Mouse (Mus musculus): ENCODE results near the gene Ak4. TPM values are rescaled to one million over a fixed set of nuclear protein-coding genes. Genes with fewer than 3 reads are reported as not detected.
A peak's percentile ranks its signal among the peaks of the same experiment; 100 is the strongest.

The Ak4 gene
- polyA plus RNA-seq, 1 experiment from 2014 or later = 21.1 TPM

DNA sequence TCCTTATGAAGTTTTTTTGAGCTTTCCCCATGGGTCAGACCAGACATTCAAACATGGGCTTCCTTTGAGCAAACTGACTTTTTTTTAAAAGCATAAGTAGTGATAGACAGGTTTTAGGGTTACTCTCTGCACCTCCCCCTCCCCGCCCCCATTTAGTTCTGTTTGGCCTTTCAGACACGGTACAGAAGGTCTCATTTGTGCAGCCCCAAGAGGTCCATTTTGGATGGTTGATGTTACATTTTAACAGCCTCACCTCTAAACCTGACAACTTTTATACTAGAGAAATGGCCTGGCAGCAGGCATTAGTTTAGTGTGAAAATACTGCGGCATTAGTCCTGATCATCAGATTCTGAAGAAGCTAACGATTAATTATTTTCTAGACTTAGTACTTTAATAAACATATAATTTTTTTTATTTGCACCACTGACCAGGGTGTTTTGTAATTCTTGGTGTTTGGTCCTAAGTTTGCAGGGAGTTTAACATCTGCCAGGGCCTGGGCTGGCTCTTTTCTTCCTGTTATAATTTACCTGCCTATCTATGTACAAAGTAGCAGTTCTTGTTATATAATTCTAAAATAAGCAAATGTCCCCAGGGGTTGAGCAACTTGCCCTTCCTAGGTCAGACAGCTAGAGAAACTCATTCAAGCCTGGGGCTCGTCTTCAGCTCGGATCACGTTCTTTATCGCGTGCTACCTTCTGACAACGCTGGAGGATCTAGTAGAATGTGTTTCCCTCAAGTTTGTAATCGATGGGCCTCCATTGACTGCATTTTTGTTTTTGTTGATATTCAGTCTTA lies 9.0 kb downstream of the Ak4 start:
- 82% methylated on average over 11 of the region's 11 CpGs for WGBS
- H3K4me1 ChIP-seq (replicated peaks; ENCODE audit: control insufficient read depth, insufficient read depth, low read length) = peaks cover 12% of the 10 kb centered on the region; the same call in 1 of the 2 replicates
- ATAC-seq (ENCODE audit: low read depth) = no peak
- H3K4me3 ChIP-seq (ENCODE audit: low read length) = no peak overlapping the region
- no peaks in the 10 kb centered on the region for H3K36me3 ChIP-seq (ENCODE audit: control insufficient read depth, insufficient read depth, low read length)
- no peaks in the 10 kb centered on the region for H3K27me3 ChIP-seq (ENCODE audit: control insufficient read depth, insufficient read depth, low read depth, low read length)
- H3K9ac ChIP-seq (ENCODE audit: low read length) = no peak overlapping the region
- no peak overlapping the region for H3K27ac ChIP-seq (ENCODE audit: low read length)
- no peak overlapping the region for H3K4me2 ChIP-seq (ENCODE audit: low read depth, low read length)
- H3K9me3 ChIP-seq (ENCODE audit: control insufficient read depth, low read length) = no peaks in the 10 kb centered on the region

DNA sequence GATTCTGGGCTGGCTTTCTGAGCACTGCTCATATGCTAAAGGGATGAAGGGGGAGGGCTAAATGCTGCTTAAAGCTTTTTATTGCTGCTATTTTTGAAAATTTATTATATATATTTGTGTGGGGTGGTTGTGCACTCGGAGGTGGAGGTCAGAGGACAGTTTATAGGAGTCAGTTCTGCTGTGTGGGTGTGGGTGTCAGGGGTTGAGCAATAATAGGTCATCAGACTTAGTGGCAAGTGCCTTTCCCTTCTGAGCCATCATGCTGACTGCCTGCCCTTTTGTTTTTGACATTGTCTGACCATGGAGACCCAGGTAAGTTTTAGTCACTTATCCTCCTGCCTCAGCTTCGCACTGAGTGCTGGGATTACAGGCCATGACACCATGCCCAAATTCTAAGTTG lies 10.0 kb downstream of the Ak4 start:
- 70% methylated on average over 2 of the region's 2 CpGs for WGBS
- H3K9me3 ChIP-seq (ENCODE audit: control insufficient read depth, low read length) = no peaks in the 10 kb centered on the region
- H3K36me3 ChIP-seq (ENCODE audit: control insufficient read depth, insufficient read depth, low read length) = no peaks in the 10 kb centered on the region

DNA sequence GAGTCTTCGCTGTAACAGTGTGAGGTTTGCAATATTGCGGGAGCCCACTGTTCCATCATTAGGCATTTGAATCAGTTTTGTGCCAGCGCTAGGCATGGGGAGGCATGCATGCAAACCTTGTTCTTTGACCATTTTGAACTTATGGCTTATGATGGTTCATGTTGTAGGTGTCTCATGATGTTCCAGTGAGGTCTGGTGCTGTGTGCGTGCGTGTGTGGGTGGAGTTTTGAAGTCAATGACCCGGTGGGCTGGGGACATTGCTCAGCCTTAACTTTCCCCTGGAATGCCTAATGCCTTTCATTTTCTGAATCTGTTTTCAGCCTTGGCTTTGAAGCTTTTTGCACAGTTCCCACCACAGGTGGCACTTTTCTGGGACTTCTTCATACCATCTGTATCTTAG lies 10.9 kb downstream of the Ak4 start:
- ATAC-seq (ENCODE audit: low read depth) = no peak
- Histone ChIP-seq H3K36me3 (ENCODE audit: control insufficient read depth, insufficient read depth, low read length) (no peaks in the 10 kb centered on the region), H3K27ac (ENCODE audit: low read length) (no peak overlapping the region), H3K4me1 (replicated peaks; ENCODE audit: control insufficient read depth, insufficient read depth, low read length) (peaks cover 6% of the 10 kb centered on the region; the same call in 1 of the 2 replicates), H3K9me3 (ENCODE audit: control insufficient read depth, low read length) (no peaks in the 10 kb centered on the region), H3K4me3 (ENCODE audit: low read length) (no peak overlapping the region), H3K4me2 (ENCODE audit: low read depth, low read length) (no peak overlapping the region), H3K9ac (ENCODE audit: low read length) (no peak overlapping the region), H3K27me3 (ENCODE audit: control insufficient read depth, insufficient read depth, low read depth, low read length) (no peaks in the 10 kb centered on the region)
- WGBS = 95% methylated on average over 6 of the region's 6 CpGs

More for the DNA sequence above, 10.0 kb downstream of the Ak4 start:
- H3K27ac ChIP-seq (ENCODE audit: low read length) = no peak overlapping the region
- no peak overlapping the region for H3K4me2 ChIP-seq (ENCODE audit: low read depth, low read length)
- no peak overlapping the region for H3K9ac ChIP-seq (ENCODE audit: low read length)
- H3K27me3 ChIP-seq (ENCODE audit: control insufficient read depth, insufficient read depth, low read depth, low read length) = no peaks in the 10 kb centered on the region
- H3K4me3 ChIP-seq (ENCODE audit: low read length) = no peak overlapping the region
- ATAC-seq (ENCODE audit: low read depth) = no peak
- H3K4me1 ChIP-seq (replicated peaks; ENCODE audit: control insufficient read depth, insufficient read depth, low read length) = peaks cover 11% of the 10 kb centered on the region; the same call in 1 of the 2 replicates

DNA sequence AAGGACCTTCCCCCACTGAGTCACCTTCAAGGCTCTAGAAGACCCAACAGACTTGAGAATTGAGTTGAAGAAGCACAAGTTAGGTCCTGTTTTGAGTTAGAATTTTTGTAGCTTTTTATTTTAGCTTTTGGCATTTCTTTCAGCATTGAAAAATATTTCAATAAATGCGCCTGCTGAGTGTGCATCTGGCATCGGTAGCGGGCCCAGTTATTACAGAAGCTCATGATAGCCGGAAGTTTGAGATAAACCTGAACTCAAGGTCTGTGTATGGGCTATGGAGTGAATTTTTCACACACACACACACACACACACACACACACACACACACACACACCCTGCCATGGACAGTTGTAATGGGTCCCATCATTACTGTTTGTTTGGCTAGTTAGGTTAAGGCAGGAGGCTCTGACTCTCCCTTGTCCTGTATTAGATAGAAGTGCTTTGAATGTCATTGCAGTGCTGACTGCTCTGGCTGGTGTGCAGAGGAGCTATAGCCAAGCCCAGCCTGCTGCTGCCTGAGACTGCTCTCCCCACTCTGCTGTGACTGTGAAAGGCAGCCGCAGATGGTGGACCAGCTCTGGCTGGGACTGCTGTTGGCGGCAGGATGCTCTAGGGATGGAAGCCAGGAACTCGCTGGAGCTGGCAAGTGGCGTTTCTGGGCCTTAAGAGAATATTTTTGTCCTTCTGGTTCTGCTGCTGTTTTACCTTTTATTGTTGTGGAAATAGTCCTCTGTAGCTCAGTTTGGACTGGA lies 17.9 kb downstream of the Ak4 start:
- no peak overlapping the region for H3K4me2 ChIP-seq (ENCODE audit: low read depth, low read length)
- WGBS = 68% methylated on average over 8 of the region's 8 CpGs
- no peak overlapping the region for H3K4me3 ChIP-seq (ENCODE audit: low read length)
- H3K4me1 ChIP-seq (replicated peaks; ENCODE audit: control insufficient read depth, insufficient read depth, low read length) = peaks cover 25% of the 10 kb centered on the region
- H3K27me3 ChIP-seq (ENCODE audit: control insufficient read depth, insufficient read depth, low read depth, low read length) = no peaks in the 10 kb centered on the region
- no peak overlapping the region for H3K27ac ChIP-seq (ENCODE audit: low read length)
- ATAC-seq (ENCODE audit: low read depth) = no peak
- H3K9me3 ChIP-seq (ENCODE audit: control insufficient read depth, low read length) = no peaks in the 10 kb centered on the region
- H3K36me3 ChIP-seq (ENCODE audit: control insufficient read depth, insufficient read depth, low read length) = no peaks in the 10 kb centered on the region
- H3K9ac ChIP-seq (ENCODE audit: low read length) = no peak overlapping the region

DNA sequence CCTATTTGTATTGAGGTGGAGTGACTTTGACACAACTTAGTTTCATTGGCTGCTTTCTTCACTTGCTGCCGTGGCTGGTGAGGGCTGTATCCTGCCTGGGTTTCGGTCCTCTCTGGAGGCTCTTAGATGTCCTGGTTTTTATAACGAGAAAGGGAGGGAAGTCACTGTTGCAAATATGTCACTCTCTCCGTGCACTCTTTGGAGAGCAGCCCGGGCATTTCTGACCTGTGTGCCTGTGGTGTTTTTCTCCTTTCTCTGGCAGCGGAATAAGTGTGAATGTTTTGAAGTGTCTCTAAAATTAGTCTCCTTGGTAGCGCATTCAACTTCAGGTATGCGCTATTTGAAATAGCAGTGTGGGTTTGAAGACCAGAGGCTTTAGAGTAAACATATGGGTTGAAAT lies 19.2 kb downstream of the Ak4 start:
- no peak for ATAC-seq (ENCODE audit: low read depth)
- Histone ChIP-seq H3K4me1 (replicated peaks; ENCODE audit: control insufficient read depth, insufficient read depth, low read length) (peaks cover 29% of the 10 kb centered on the region), H3K36me3 (ENCODE audit: control insufficient read depth, insufficient read depth, low read length) (no peaks in the 10 kb centered on the region), H3K4me3 (ENCODE audit: low read length) (no peak overlapping the region), H3K27me3 (ENCODE audit: control insufficient read depth, insufficient read depth, low read depth, low read length) (no peaks in the 10 kb centered on the region), H3K27ac (ENCODE audit: low read length) (peak overlapping the region; percentile 18; the same call in 1 of the 2 replicates), H3K9me3 (ENCODE audit: control insufficient read depth, low read length) (no peaks in the 10 kb centered on the region), H3K9ac (ENCODE audit: low read length) (no peak overlapping the region), H3K4me2 (ENCODE audit: low read depth, low read length) (no peak overlapping the region)
- WGBS = 34% methylated on average over 8 of the region's 8 CpGs

DNA sequence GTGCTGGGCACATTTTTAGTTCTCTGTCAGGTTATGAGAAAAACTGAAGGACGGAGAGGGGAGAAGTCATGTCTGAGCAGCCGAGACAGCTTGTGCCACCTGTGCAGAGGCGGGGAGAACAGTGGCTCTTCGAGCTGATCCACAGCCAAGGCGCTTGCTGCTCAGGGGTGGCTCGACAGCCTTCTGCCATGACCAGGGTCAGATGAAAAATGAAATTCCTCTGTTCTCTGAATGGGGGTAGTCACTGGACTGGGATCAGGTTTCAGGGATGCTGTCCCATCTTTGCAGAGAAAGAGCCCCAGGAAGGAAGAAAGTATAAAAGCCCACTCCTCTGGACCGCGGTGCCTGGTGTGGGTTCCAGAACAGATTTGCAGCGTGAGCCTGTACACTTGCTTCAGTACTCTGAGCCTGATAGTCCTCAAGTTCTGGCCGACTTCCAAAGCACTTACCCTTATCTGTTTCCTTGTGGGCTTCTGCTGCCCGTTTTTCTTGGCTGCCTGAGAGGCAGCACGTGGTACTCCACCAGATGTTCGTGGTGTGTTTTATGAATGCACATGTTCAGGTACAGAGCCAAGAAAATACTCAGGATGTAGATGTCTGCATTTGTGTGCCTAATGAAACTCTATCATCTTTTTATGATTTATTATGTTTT lies 20.8 kb downstream of the Ak4 start:
- Histone ChIP-seq H3K27ac (ENCODE audit: low read length) (peak overlapping the region; percentile 90), H3K27me3 (ENCODE audit: control insufficient read depth, insufficient read depth, low read depth, low read length) (no peaks in the 10 kb centered on the region), H3K4me3 (ENCODE audit: low read length) (0 out of 2 replicates have a peak overlapping the region, but pooled peaks have one; percentile 6), H3K9ac (ENCODE audit: low read length) (no peak overlapping the region), H3K9me3 (ENCODE audit: control insufficient read depth, low read length) (no peaks in the 10 kb centered on the region), H3K4me2 (ENCODE audit: low read depth, low read length) (peak overlapping the region; percentile 48), H3K36me3 (ENCODE audit: control insufficient read depth, insufficient read depth, low read length) (no peaks in the 10 kb centered on the region), H3K4me1 (replicated peaks; ENCODE audit: control insufficient read depth, insufficient read depth, low read length) (peaks cover 29% of the 10 kb centered on the region)
- ATAC-seq (ENCODE audit: low read depth) = peak; percentile 94
- 7% methylated on average over 13 of the region's 13 CpGs for WGBS

DNA sequence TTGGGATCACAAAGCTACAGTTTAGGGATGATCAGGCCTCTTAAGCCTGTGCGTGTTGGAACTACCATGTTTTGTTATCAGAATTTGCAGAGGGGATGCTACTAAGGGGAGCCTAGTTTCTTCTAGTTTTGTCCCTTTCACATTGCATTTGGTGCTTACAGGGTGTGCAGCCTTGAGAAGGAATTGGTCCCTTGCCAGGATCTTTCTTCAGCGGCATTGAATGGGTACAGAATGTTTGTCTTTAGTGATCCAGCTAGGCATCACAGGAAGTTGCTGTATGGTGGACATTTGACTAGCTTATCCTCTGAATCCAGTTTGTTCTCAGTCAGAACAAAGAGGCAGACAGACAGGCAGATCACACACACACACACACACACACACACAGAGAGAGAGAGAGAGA lies 23.7 kb downstream of the Ak4 start:
- Histone ChIP-seq H3K36me3 (ENCODE audit: control insufficient read depth, insufficient read depth, low read length) (no peaks in the 10 kb centered on the region), H3K27ac (ENCODE audit: low read length) (no peak overlapping the region), H3K4me1 (replicated peaks; ENCODE audit: control insufficient read depth, insufficient read depth, low read length) (peaks cover 24% of the 10 kb centered on the region)

DNA sequence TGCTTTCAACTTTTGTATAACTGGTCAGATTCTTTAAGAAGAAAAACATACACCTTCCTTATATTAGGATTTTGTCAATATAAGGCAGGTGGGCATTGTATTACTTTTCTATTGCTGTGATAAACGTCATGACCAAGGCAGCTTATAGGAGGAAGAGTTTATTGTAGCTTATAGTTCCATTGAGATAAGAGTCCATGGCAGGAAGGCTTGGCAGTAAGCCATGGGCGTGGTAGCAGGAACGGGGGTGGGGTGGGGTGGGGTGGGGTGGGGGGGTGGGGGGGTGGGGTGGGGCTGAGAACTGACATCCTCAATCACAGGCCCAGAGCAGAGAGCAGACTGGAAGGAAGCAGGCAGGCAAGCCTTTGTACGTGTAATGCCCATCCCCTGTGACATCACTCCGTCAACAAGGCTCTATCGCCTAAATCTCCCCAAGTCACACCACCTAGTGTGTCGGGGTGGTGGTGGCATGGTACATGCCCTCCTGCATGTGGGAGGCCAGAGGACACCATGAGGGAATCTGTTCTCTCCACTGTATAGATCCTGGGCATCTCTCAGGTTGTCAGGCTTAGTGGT lies 24.4 kb downstream of the Ak4 start:
- Histone ChIP-seq H3K27ac (ENCODE audit: low read length) (no peak overlapping the region), H3K9me3 (ENCODE audit: control insufficient read depth, low read length) (no peaks in the 10 kb centered on the region), H3K27me3 (ENCODE audit: control insufficient read depth, insufficient read depth, low read depth, low read length) (no peaks in the 10 kb centered on the region), H3K4me1 (replicated peaks; ENCODE audit: control insufficient read depth, insufficient read depth, low read length) (peaks cover 20% of the 10 kb centered on the region), H3K4me2 (ENCODE audit: low read depth, low read length) (no peak overlapping the region), H3K36me3 (ENCODE audit: control insufficient read depth, insufficient read depth, low read length) (no peaks in the 10 kb centered on the region), H3K4me3 (ENCODE audit: low read length) (no peak overlapping the region), H3K9ac (ENCODE audit: low read length) (no peak overlapping the region)
- ATAC-seq (ENCODE audit: low read depth) = no peak
- 53% methylated on average over 7 of the region's 7 CpGs for WGBS

More for the DNA sequence above, 23.7 kb downstream of the Ak4 start:
- H3K27me3 ChIP-seq (ENCODE audit: control insufficient read depth, insufficient read depth, low read depth, low read length) = no peaks in the 10 kb centered on the region
- H3K9ac ChIP-seq (ENCODE audit: low read length) = no peak overlapping the region
- ATAC-seq (ENCODE audit: low read depth) = no peak
- H3K9me3 ChIP-seq (ENCODE audit: control insufficient read depth, low read length) = no peaks in the 10 kb centered on the region
- H3K4me2 ChIP-seq (ENCODE audit: low read depth, low read length) = no peak overlapping the region
- H3K4me3 ChIP-seq (ENCODE audit: low read length) = no peak overlapping the region
- WGBS = 49% methylated on average over 2 of the region's 2 CpGs

DNA sequence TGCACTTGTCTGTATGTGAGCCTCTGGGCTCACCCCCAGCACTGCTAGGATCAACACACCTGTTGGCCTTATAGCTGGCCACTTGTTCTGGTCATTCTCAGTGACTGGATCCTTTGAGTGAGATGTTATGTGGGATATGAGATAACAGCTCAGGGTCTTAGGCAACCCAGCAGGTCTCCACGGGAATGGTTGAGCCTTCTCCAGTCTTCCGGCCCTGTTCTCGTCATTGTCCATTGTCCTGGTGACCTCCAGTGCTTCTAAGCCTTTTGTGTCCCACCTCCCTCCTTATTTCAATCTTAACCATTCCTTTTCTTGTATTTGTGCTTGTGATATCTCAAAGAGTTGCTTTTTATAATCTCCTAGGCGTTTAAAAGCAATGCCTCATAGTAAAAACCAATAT lies 26.6 kb downstream of the Ak4 start:
- no peak overlapping the region for H3K4me2 ChIP-seq (ENCODE audit: low read depth, low read length)
- no peaks in the 10 kb centered on the region for H3K9me3 ChIP-seq (ENCODE audit: control insufficient read depth, low read length)
- H3K4me3 ChIP-seq (ENCODE audit: low read length) = no peak overlapping the region
- no peaks in the 10 kb centered on the region for H3K27me3 ChIP-seq (ENCODE audit: control insufficient read depth, insufficient read depth, low read depth, low read length)
- no peaks in the 10 kb centered on the region for H3K36me3 ChIP-seq (ENCODE audit: control insufficient read depth, insufficient read depth, low read length)
- H3K4me1 ChIP-seq (replicated peaks; ENCODE audit: control insufficient read depth, insufficient read depth, low read length) = peaks cover 4% of the 10 kb centered on the region; the same call in 1 of the 2 replicates
- no peak overlapping the region for H3K9ac ChIP-seq (ENCODE audit: low read length)
- 83% methylated on average over 4 of the region's 4 CpGs for WGBS
- no peak for ATAC-seq (ENCODE audit: low read depth)
- H3K27ac ChIP-seq (ENCODE audit: low read length) = no peak overlapping the region

All from lung, embryonic 16.5 days (tissue).